Mouse (Mus musculus) cerebellum, adult 2 months (tissue): ENCODE measurements around the gene Gps2. TPM values are rescaled to one million over a fixed set of nuclear protein-coding genes. Genes with fewer than 3 reads are reported as not detected.

Source experiments
- DNase-seq, 2 experiments: peaks; one replicate each; pipeline ENCODE4 v3.0.0; 2021
- H3K27ac ChIP-seq: fragments of 200-500 bp; 2 replicates; pipeline ENCODE4 v1.5.1; 2012; ENCODE audit warnings: low read length, control low read depth, inconsistent platforms; ENCODE audit not compliant: insufficient read depth
- H3K27me3 ChIP-seq: fragments of 200-500 bp; 2 replicates; pipeline ENCODE4 v1.6.1; 2012; ENCODE audit warnings: inconsistent platforms, mild to moderate bottlenecking, low read length, moderate library complexity; ENCODE audit not compliant: control insufficient read depth, insufficient read depth
- H3K4me1 ChIP-seq: fragments of 200-500 bp; 2 replicates; pipeline ENCODE4 v1.6.1; 2011; ENCODE audit warnings: low read length; ENCODE audit not compliant: control insufficient read depth, insufficient read depth
- H3K4me3 ChIP-seq: fragments of 200-500 bp; replicated peaks from 2 replicates; pipeline ENCODE3; 2011; ENCODE audit warnings: mild to moderate bottlenecking, low read depth, low read length, control low read depth; ENCODE audit not compliant: insufficient read depth
- CTCF ChIP-seq: fragments of 200-500 bp; IDR thresholded peaks from 2 replicates; pipeline ENCODE4 v1.5.1; 2011; ENCODE audit warnings: low read depth, mild to moderate bottlenecking, control low read depth, low read length, moderate library complexity, borderline replicate concordance; ENCODE audit not compliant: insufficient read depth
- POLR2A ChIP-seq: fragments of 200-500 bp; IDR thresholded peaks from 2 replicates; pipeline ENCODE4 v1.6.1; 2011; ENCODE audit warnings: low read length, control low read depth, borderline replicate concordance; ENCODE audit not compliant: insufficient read depth
- WGBS: fragments of 180-500 bp; shearing (Covaris S2); methylation state at CpG from one replicate; pipeline ENCODE4 v1.1.7; 2018; 5-methylcytosine and 5-hydroxymethylcytosine counted together
- polyA plus RNA-seq: library from polyadenylated mRNA; depleted of rRNA; stranded (reverse); fragments of >200 nt; gene quantifications from 2 replicates; pipeline ENCODE4 v1.2.3, GENCODE M21; 2012

Gps2 gene
- polyA plus RNA-seq, 1 experiment = 78.9 TPM

DNA sequence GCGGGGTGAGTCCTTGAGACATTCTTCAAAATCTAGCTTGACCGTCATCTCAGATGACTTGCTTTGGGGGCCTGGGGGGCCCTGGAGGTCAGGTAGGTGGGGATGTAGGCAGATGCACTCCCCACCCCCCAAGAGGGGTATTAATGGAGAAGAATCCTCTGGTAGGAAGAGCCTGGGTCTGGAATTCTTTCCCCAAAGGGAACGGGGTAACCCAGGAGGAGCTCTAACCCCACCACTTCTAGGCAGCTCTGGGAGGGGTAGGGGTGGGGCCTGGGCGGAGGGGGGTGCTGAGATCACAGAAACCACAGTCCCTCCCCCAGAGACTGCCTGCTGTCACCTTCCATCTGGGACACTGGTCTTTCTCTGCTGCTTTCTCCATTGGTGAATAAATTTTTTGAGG lies 18.4 kb upstream of the Gps2 start, which contains the start of gene Acap1:
Acap1 (minus strand) TSS at position 249 of the 400 bp plus-strand sequence.
- Histone ChIP-seq H3K4me3 (no peak within 1 kb of the TSS), H3K27me3 (no peaks in the 10 kb centered on the region), H3K27ac (no peak within 1 kb of the TSS), H3K4me1 (no peaks in the 10 kb centered on the region)
- DNase-seq = no peak
- WGBS = 76% methylated on average over 4 of the region's 4 CpGs
- no peak for TF ChIP-seq CTCF
- no peak for TF ChIP-seq POLR2A

DNA sequence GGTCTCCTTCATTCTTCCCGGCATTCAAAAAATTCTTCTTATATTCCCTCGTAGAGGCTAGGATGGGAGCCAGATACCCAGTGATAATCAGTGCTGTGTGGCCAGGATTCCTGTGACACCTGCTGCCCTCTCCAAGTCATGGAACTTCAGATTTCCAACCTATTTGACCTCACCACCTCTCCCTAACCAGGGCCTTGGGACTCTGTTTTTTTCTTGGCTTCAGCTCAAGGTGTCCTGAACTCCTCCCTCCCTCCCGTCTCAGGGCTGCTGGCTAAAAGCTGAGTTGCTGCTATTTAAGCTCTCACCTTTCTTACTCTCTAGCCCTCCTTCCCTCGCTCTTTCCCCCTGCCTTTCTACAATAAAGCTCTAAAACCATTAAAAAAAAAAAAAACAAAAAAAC lies 13.8 kb upstream of the Gps2 start:
- Histone ChIP-seq H3K27me3 (no peaks in the 10 kb centered on the region), H3K27ac (no peak overlapping the region), H3K4me1 (0 out of 2 replicates have a peak, but pooled peaks cover 6% of the 10 kb centered on the region), H3K4me3 (no peak overlapping the region)
- TF ChIP-seq CTCF (no peak), POLR2A (no peak)
- DNase-seq = no peak
- WGBS = 6% methylated on average over 4 of the region's 4 CpGs

DNA sequence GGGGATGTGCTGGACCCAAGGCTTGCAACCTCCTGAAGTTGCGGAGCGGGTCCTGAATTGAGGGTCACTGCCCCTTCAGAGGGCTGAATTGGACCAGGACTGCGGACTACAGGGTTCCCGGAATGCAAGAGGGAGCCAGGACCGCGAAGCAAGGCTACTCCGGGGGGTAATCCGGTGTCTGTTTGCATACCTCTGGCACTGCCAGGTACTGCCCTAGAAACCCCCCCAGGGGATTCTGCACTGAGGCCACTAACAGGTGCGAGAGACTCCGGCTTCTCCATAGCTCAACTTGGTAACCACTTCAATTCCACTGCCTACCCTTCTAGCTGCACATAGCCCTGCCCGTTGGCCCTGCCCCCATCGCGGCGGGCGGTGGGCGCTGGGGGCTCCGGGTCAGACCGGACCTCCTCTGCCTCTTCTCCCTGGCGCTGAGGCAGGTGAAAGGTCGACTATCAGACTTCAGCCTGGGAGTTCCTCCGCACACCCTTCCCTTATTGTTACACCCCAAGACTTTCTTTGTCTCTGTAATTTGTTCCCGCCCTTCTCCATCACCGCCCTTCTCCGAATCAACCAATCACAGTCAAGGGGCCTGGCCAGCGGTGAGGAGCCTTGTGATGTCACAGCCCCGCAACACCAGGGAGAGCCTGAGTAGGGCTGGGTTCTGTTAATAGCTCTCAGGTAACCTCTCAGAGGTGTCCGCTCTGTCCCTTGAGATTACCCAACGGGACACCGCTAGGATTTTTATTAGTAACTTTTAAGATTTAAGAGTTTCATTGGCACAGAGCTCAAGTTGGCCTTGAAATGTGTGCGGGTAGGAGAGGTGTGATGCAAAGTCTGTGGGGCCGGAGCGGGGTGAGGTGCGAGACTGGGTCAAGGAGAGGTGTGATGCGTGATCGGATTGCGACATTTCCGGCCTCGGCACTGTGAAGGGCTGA lies 12.9 kb upstream of the Gps2 start, which contains the start of the genes 2810408A11Rik and Neurl4:
2810408A11Rik (minus strand) TSS at position 517 of the 935 bp plus-strand sequence.
Neurl4 (plus strand) TSS at position 602 of the 935 bp plus-strand sequence.
- H3K27ac ChIP-seq = peak within 1 kb of the TSS; percentile 65
- no peaks in the 10 kb centered on the region for H3K27me3 ChIP-seq
- under 1% methylated on average over 38 of the region's 38 CpGs for WGBS
- peak; percentile 75; the same call in 1 of the 2 replicates for TF ChIP-seq POLR2A
- no peak for TF ChIP-seq CTCF
- H3K4me3 ChIP-seq = peak within 1 kb of the TSS; percentile 72
- peak; percentile 90 to 95 for DNase-seq
- 0 out of 2 replicates have a peak, but pooled peaks cover 6% of the 10 kb centered on the region for H3K4me1 ChIP-seq

GRCm38 (mm10) chr11:69901406-69901846 lies 12.3 kb upstream of the Gps2 start:
- no peaks in the 10 kb centered on the region for H3K27me3 ChIP-seq
- under 1% methylated on average over 42 of the region's 42 CpGs for WGBS
- peak; percentile 95 to 97 for DNase-seq
- TF ChIP-seq POLR2A (peak; percentile 44; the same call in 1 of the 2 replicates), CTCF (no peak)
- H3K4me1 ChIP-seq = 0 out of 2 replicates have a peak, but pooled peaks cover 6% of the 10 kb centered on the region
- peak overlapping the region; percentile 72 for H3K4me3 ChIP-seq
- peak overlapping the region; percentile 65 for H3K27ac ChIP-seq

DNA sequence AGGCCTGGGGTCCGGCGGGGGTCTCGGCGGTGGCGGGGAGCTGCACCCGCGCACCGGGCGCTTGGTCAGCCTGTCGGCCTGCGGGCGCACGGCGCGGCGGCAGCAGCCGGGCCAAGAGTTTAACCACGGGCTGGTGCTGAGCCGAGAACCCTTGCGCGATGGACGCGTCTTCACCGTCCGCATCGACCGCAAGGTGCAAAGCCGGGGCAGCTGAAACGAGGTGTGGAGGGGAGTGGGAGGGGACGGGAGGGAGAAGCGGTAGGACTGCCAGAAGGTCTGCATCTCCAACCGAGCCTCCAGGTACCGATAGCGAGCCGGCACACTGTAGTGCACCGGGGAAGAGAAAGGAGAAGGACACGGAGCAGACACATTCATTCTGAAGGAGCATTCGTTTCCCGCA lies 11.7 kb upstream of the Gps2 start:
- no peak for DNase-seq
- 1% methylated on average over 39 of the region's 39 CpGs for WGBS
- TF ChIP-seq POLR2A = no peak
- no peak for TF ChIP-seq CTCF

GRCm38 (mm10) chr11:69902972-69903371 lies 10.7 kb upstream of the Gps2 start:
- WGBS = 73% methylated on average over 13 of the region's 13 CpGs
- no peak overlapping the region for H3K4me3 ChIP-seq
- DNase-seq = no peak

More for the DNA sequence above, 11.7 kb upstream of the Gps2 start:
- Histone ChIP-seq H3K4me3 (peak overlapping the region; percentile 72), H3K27me3 (no peaks in the 10 kb centered on the region), H3K27ac (0 out of 2 replicates have a peak overlapping the region, but pooled peaks have one; percentile 31), H3K4me1 (0 out of 2 replicates have a peak, but pooled peaks cover 6% of the 10 kb centered on the region)

GRCm38 (mm10) chr11:69904311-69904710 lies 9.4 kb upstream of the Gps2 start:
- no peaks in the 10 kb centered on the region for H3K27me3 ChIP-seq
- TF ChIP-seq POLR2A = no peak
- WGBS = 94% methylated on average over 9 of the region's 9 CpGs

More at GRCm38 (mm10) chr11:69902972-69903371, 10.7 kb upstream of the Gps2 start:
- no peak overlapping the region for H3K27ac ChIP-seq
- 0 out of 2 replicates have a peak, but pooled peaks cover 6% of the 10 kb centered on the region for H3K4me1 ChIP-seq
- H3K27me3 ChIP-seq = no peaks in the 10 kb centered on the region
- TF ChIP-seq CTCF (no peak), POLR2A (no peak)

More at GRCm38 (mm10) chr11:69904311-69904710, 9.4 kb upstream of the Gps2 start:
- no peak overlapping the region for H3K27ac ChIP-seq
- no peak overlapping the region for H3K4me3 ChIP-seq
- DNase-seq = peak in 1 of 2 experiments; percentile 8
- 0 out of 2 replicates have a peak, but pooled peaks cover 6% of the 10 kb centered on the region for H3K4me1 ChIP-seq
